Mouse (Mus musculus) myocyte (in vitro differentiated cells): ENCODE results near the gene 4833427G06Rik. TPM values are rescaled to one million over a fixed set of nuclear protein-coding genes. Genes with fewer than 3 reads are reported as not detected.

Experiments
- H3K27me3 ChIP-seq: one replicate; pipeline ENCODE4 v1.6.1; 2011; ENCODE audit not compliant: control insufficient read depth, insufficient read depth, insufficient read length
- H3K36me3 ChIP-seq: one replicate; pipeline ENCODE4 v1.6.1; 2011; ENCODE audit not compliant: control insufficient read depth, insufficient read depth
- H3K4me2 ChIP-seq: one replicate; pipeline ENCODE4 v1.6.1; 2011; ENCODE audit warnings: low read depth, control low read depth
- H3K4me3 ChIP-seq: one replicate; pipeline ENCODE4 v1.5.1; 2011; ENCODE audit warnings: mild to moderate bottlenecking, control low read depth, moderate library complexity
- H3K79me2 ChIP-seq: one replicate; pipeline ENCODE4 v1.6.1; 2011; ENCODE audit not compliant: control insufficient read depth, insufficient read depth
- H3ac ChIP-seq: one replicate; pipeline ENCODE4 v1.6.1; 2011; ENCODE audit not compliant: control insufficient read depth, insufficient read length
- CEBPB ChIP-seq: IDR thresholded peaks from 2 replicates; pipeline ENCODE4 v1.6.1; 2011; ENCODE audit warnings: mild to moderate bottlenecking, moderate library complexity; ENCODE audit not compliant: poor library complexity, insufficient read depth, severe bottlenecking
- E2F4 ChIP-seq: IDR thresholded peaks from one replicate; pipeline ENCODE4 v1.6.1; 2011; ENCODE audit warnings: mild to moderate bottlenecking, control low read depth, moderate library complexity; ENCODE audit not compliant: insufficient read depth
- MAX ChIP-seq: IDR thresholded peaks from one replicate; pipeline ENCODE4 v1.6.1; 2011; ENCODE audit warnings: low read depth, mild to moderate bottlenecking, control low read depth
- MYOD1 ChIP-seq, 3 experiments: IDR thresholded peaks; one replicate each; pipeline ENCODE4 v1.6.1; 2011; ENCODE audit warnings: control low read depth in 2 of 3, low read depth in 2 of 3, mild to moderate bottlenecking in 2 of 3, moderate library complexity in 1 of 3; ENCODE audit not compliant: insufficient read length in 2 of 3, control insufficient read depth in 1 of 3
- MYOG ChIP-seq, 3 experiments: IDR thresholded peaks; one replicate each; pipeline ENCODE4 v1.6.1; 2011; ENCODE audit warnings: control low read depth in 2 of 3, low read depth in 2 of 3, mild to moderate bottlenecking in 2 of 3; ENCODE audit not compliant: insufficient read length in 2 of 3, control insufficient read depth in 1 of 3, insufficient read depth in 1 of 3
- POLR2A ChIP-seq: IDR thresholded peaks from one replicate; pipeline ENCODE4 v1.6.1; 2011; ENCODE audit warnings: low read depth, mild to moderate bottlenecking, control low read depth, moderate library complexity; ENCODE audit not compliant: insufficient read length
- POLR2AphosphoS2 ChIP-seq: IDR thresholded peaks from one replicate; pipeline ENCODE4 v1.6.1; 2011; ENCODE audit warnings: low read depth, control low read depth; ENCODE audit not compliant: insufficient read length
- REST ChIP-seq: IDR thresholded peaks from one replicate; pipeline ENCODE4 v1.6.1; 2011; ENCODE audit warnings: mild to moderate bottlenecking, control low read depth, moderate library complexity; ENCODE audit not compliant: insufficient read depth, insufficient read length
- SRF ChIP-seq: IDR thresholded peaks from one replicate; pipeline ENCODE4 v1.6.1; 2011; ENCODE audit warnings: low read depth; ENCODE audit not compliant: control insufficient read depth, insufficient read length
- TCF12 ChIP-seq: IDR thresholded peaks from one replicate; pipeline ENCODE4 v1.6.1; 2011; ENCODE audit warnings: mild to moderate bottlenecking, control low read depth; ENCODE audit not compliant: poor library complexity, insufficient read depth, severe bottlenecking
- TCF3 ChIP-seq: IDR thresholded peaks from one replicate; pipeline ENCODE4 v1.6.1; 2011; ENCODE audit warnings: low read depth, control low read depth; ENCODE audit not compliant: insufficient read length
- USF1 ChIP-seq: IDR thresholded peaks from one replicate; pipeline ENCODE4 v1.6.1; 2011; ENCODE audit warnings: low read depth, mild to moderate bottlenecking, control low read depth, moderate library complexity
- polyA plus RNA-seq: library from polyadenylated mRNA; unstranded; fragments of >200 nt; fragmentation: generic; extraction: Trizol; gene quantifications from one replicate; pipeline ENCODE4 v1.2.1, GENCODE M21; 2012; ENCODE audit warnings: missing spikeins

4833427G06Rik gene
- polyA plus RNA-seq: 2.4 TPM

DNA sequence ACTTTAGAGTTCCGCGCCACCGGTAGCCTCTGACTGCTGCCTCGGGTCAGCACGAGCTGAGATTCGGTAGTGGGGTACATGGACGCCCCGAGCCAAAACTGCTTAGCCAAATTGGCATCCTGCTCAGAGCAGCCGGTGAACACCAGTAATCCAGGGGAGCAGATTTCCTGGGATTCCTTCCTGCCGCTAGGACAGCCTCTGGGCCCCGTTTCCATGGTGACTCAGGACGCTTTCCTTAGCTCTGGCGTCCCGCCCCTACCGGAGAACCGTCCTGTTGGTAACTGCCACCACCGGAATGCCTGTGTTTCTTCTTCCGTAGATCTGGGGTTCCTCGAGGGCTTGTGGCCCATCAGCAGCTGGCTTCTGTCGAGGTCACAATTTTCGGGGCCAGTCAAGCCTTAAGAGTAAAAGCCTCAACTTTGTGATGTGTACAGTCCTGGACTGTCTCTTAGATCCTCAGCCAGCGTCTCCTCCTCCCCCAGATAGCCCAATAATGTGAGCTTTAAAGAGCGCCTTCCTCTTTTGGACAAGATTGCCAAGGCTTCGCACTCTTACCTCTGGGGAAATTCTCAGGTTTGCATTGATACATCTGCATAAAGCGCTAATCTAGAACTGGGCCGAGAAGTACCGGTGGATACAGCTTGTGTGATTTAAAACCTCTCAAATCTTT, at the start of gene 4833427G06Rik:
Gene 4833427G06Rik, minus strand, starts transcription at position 323 of the 670 bp plus-strand sequence.
- H3K4me2 ChIP-seq: peak within 1 kb of the TSS; percentile 60
- H3K4me3 ChIP-seq: peak within 1 kb of the TSS; percentile 31
- H3K79me2 ChIP-seq: no peaks in the 10 kb centered on the region
- no peaks in the 10 kb centered on the region for H3K27me3 ChIP-seq
- peak within 1 kb of the TSS; percentile 23 for H3ac ChIP-seq
- peaks cover 4% of the 10 kb centered on the region for H3K36me3 ChIP-seq
- TF ChIP-seq MYOD1 (IDR thresholded peaks at IDR 0.05; ENCODE audit: control insufficient read depth in 1 of 3, insufficient read length in 2 of 3, low read depth in 2 of 3): no peak
- TF ChIP-seq E2F4: no peak
- no peak for TF ChIP-seq USF1
- no peak for TF ChIP-seq CEBPB
- no peak for TF ChIP-seq MAX
- no peak for TF ChIP-seq REST
- no peak for TF ChIP-seq POLR2A
- TF ChIP-seq POLR2AphosphoS2: no peak
- TF ChIP-seq MYOG (IDR thresholded peaks at IDR 0.05; ENCODE audit: control insufficient read depth in 1 of 3, insufficient read depth in 1 of 3, insufficient read length in 2 of 3, low read depth in 2 of 3): no peak
- no peak for TF ChIP-seq TCF12
- TF ChIP-seq SRF: no peak
- no peak for TF ChIP-seq TCF3

DNA sequence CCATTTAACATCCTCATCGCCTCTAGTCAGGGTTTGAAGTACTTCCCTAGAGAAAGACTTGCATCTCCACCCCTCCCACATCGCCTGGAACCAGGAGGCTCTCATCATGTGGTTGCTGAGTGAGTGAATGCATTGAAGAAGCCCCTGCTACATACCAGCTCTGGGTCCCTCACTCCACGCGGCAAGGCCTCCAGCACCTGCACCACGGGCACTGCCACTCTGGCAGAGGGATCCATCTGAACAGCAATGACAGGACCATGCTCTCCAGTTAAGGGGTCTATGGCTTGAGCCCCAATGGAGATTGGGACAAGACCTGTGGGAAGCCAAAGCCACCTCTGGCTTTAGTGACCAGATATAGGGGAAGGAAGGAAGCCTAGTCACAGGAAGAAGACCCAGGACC, 45.4 kb upstream of the 4833427G06Rik start:
- Histone ChIP-seq H3K27me3 (no peaks in the 10 kb centered on the region), H3K4me3 (no peak overlapping the region), H3K4me2 (no peak overlapping the region), H3K36me3 (no peaks in the 10 kb centered on the region), H3K79me2 (no peaks in the 10 kb centered on the region), H3ac (no peak overlapping the region)
- TF ChIP-seq MAX (no peak), POLR2A (no peak), REST (no peak), MYOD1 (IDR thresholded peaks at IDR 0.05; ENCODE audit: control insufficient read depth in 1 of 3, insufficient read length in 2 of 3, low read depth in 2 of 3) (no peak), TCF12 (no peak), E2F4 (no peak), SRF (no peak), POLR2AphosphoS2 (no peak), TCF3 (no peak), CEBPB (no peak), USF1 (no peak), MYOG (IDR thresholded peaks at IDR 0.05; ENCODE audit: control insufficient read depth in 1 of 3, insufficient read depth in 1 of 3, insufficient read length in 2 of 3, low read depth in 2 of 3) (no peak)

DNA sequence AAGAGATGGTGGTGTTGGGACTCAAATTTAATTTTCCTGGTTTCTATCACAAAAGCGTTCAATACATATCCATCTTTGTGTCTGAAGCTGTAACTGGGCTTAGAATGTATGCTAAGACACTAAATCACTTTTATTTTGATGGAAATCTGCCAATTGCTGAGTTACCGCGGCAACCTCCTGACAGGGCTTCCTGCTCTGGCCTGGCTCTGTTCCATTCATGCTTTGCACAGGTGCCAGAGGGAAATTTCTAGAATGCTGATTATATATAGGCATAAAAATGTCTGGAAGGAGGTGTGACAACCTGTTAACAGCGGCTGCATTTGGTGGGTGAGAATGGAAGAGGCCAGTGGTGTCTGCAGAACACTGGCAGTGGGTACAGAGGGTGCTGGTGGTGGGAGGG, 44.6 kb upstream of the 4833427G06Rik start:
- Histone ChIP-seq H3K27me3 (no peaks in the 10 kb centered on the region), H3K79me2 (no peaks in the 10 kb centered on the region), H3K4me2 (no peak overlapping the region), H3K36me3 (no peaks in the 10 kb centered on the region), H3ac (no peak overlapping the region), H3K4me3 (no peak overlapping the region)
- TF ChIP-seq CEBPB: no peak
- no peak for TF ChIP-seq MYOD1 (IDR thresholded peaks at IDR 0.05; ENCODE audit: control insufficient read depth in 1 of 3, insufficient read length in 2 of 3, low read depth in 2 of 3)

DNA sequence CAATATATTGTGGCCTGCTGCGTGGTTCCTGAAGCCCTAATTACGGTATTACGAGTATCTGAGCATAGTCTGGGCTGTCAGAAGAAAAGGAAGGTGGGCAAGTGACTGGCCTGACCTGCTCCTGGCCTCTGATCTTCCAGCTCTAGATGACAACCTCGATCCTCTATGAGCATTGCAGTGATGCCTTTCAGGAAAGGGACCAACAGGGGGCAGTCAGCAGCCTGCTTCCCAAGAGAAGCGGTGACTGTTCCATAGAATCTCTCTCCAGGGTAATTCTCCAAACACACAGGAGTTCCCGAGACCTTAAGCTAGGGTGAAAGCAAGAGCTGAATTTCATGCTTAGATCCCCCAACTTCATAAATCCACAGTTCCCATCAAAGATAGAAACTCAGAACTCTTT, 42.3 kb upstream of the 4833427G06Rik start:
- Histone ChIP-seq H3K27me3 (no peaks in the 10 kb centered on the region), H3K4me2 (no peak overlapping the region), H3K79me2 (no peaks in the 10 kb centered on the region), H3ac (no peak overlapping the region), H3K4me3 (no peak overlapping the region), H3K36me3 (no peaks in the 10 kb centered on the region)
- TF ChIP-seq USF1 (no peak), MYOG (IDR thresholded peaks at IDR 0.05; ENCODE audit: control insufficient read depth in 1 of 3, insufficient read depth in 1 of 3, insufficient read length in 2 of 3, low read depth in 2 of 3) (no peak), CEBPB (no peak), MYOD1 (IDR thresholded peaks at IDR 0.05; ENCODE audit: control insufficient read depth in 1 of 3, insufficient read length in 2 of 3, low read depth in 2 of 3) (no peak)

DNA sequence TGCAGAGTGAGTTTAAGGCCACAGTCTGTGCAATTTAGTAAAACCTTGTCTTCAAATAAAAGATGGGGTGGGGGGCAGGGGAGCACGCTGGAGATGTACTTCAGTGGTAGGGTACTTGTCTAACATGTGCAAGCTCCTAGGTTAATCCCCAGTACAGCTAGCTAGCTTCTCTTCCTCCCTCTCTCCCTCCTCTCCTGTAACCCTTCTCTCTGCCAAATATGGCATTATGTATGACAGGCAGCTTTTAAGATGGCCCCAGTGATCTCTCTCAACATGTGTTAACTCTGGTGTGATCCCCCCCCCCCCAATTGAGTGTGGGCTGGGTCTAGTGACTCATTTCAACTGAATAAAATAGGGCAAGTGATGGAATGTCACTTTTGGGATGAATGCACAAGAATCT, 41.6 kb upstream of the 4833427G06Rik start:
- Histone ChIP-seq H3ac (no peak overlapping the region), H3K4me3 (no peak overlapping the region), H3K36me3 (no peaks in the 10 kb centered on the region), H3K27me3 (no peaks in the 10 kb centered on the region), H3K79me2 (no peaks in the 10 kb centered on the region), H3K4me2 (no peak overlapping the region)
- TF ChIP-seq POLR2AphosphoS2: no peak
- peak; percentile 91 for TF ChIP-seq SRF
